Mouse (Mus musculus) splenic B cell, adult 2 months (primary cell): Measurements from ENCODE around the gene Slc9a3r1.

ENCODE experiments used
- DNase-seq: peaks from one replicate; pipeline ENCODE4 v3.0.0-alpha.2; 2011; ENCODE audit warnings: low read depth, low spot score
- H3K27me3 ChIP-seq: 2 replicates; pipeline ENCODE4 v1.6.1; 2012; ENCODE audit warnings: mild to moderate bottlenecking, low read length, moderate library complexity, mixed read lengths; ENCODE audit not compliant: control insufficient read depth, poor library complexity, insufficient read depth, severe bottlenecking
- H3K36me3 ChIP-seq: 2 replicates; pipeline ENCODE4 v1.6.1; 2012; ENCODE audit warnings: mild to moderate bottlenecking, low read length, moderate library complexity, mixed read lengths; ENCODE audit not compliant: control insufficient read depth, poor library complexity, insufficient read depth, severe bottlenecking

Gene Slc9a3r1

DNA sequence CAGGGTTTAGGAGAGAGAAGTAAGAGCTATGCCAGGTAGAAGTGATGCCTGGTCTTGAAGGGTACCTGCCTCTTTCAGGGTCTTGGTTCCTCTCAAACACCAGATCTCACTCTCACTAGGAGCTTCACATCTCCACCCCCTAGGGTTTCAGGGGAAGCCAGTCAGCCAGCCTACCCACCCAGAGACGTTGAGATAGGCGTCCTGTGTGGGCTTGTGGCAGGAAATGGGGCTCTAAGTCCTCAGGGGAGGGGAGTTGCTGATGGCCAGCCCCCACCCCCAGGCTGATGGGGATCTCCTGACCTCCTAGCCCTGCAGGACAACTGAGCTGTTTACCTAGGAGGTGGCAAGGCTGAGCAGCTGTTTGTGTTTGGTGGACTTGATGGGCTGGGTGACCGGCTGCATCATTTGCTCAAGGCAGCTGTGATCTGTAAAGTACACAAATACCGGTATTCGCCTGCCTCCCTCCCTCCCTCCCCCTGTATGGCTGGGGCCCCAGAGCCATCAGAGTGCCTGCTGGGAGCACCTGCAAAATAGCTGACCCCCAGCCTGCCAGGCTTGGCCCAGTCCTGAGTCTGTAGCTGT is 8.0 kb upstream of the Slc9a3r1 start:
- no peaks in the 10 kb centered on the region for H3K27me3 ChIP-seq
- H3K36me3 ChIP-seq: no peaks in the 10 kb centered on the region
- DNase-seq: no peak

- no peaks in the 10 kb centered on the region for H3K36me3 ChIP-seq
- peak; percentile 50 for DNase-seq
- no peaks in the 10 kb centered on the region for H3K27me3 ChIP-seq
These were observed 5.0 kb upstream of the Slc9a3r1 start for GRCm38 (mm10) chr11:115157933-115158719.

GRCm38 (mm10) chr11:115160016-115160797 is 2.9 kb upstream of the Slc9a3r1 start:
- Histone ChIP-seq H3K36me3 (no peaks in the 10 kb centered on the region), H3K27me3 (no peaks in the 10 kb centered on the region)
- peak; percentile 80 for DNase-seq

DNA sequence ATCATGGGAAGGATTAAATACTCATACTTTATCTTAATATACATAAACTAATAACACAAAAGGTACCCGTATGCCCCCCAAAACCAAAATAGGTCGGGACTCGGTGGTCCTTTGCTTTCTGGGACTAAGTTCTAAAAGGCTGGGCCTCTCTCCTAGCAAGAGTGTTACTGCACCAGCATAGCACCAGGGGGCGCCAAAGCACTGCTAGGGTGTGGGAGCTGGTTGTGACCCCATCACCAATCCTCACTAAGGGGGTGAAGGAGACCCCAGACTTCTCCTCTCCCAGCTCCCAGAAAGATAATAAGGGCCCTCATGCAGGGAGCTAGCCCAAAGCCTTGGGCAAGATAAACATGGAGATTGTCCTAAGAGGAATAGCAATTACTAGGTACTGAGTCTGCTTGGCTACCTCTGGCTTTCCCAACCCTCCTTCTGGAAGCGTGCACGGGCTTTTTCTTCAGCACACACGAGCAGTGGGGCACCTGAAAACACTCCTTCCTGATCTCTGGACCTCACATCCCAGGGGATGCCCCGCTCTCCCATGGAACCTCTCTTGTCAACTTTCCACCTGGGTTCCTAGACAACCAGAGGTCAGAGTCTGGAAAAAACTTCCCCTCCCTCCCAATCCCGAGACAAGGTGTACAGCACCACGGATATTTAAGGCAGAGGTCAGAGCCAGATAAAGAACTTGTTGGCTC is 2.1 kb upstream of the Slc9a3r1 start:
- DNase-seq: peak; percentile 84
- H3K36me3 ChIP-seq: no peaks in the 10 kb centered on the region

GRCm38 (mm10) chr11:115161578-115162204 is 1.4 kb upstream of the Slc9a3r1 start:
- Histone ChIP-seq H3K27me3 (no peaks in the 10 kb centered on the region), H3K36me3 (no peaks in the 10 kb centered on the region)
- DNase-seq: peak; percentile 64

More for the DNA sequence above, 2.1 kb upstream of the Slc9a3r1 start:
- no peaks in the 10 kb centered on the region for H3K27me3 ChIP-seq

DNA sequence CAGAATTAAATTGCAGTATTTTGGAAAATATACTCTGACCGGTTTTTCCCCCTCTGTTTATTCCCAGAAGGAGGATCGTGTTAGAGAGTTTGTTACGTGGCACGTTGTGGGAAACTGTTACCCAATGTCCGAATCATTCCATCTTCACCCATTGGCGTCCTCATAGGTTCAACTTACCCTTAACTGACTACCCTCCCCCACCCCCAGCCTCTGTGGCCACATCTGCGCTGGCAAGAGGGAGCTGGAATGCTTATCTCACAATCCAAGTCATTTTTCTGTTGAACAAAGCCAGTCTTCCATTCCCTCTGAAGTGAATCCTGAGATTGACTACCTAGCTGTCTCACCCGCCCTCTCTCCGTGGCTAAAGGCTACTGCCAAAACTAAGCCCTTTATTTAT is 938 bp upstream of the Slc9a3r1 start:
- no peak for DNase-seq
- Histone ChIP-seq H3K36me3 (no peaks in the 10 kb centered on the region; the same call in 1 of the 2 replicates), H3K27me3 (no peaks in the 10 kb centered on the region)

GRCm38 (mm10) chr11:115163568-115164150 is 518 bp downstream of the Slc9a3r1 start:
- Histone ChIP-seq H3K36me3 (no peaks in the 10 kb centered on the region; the same call in 1 of the 2 replicates), H3K27me3 (no peaks in the 10 kb centered on the region)
- peak; percentile 70 for DNase-seq

GRCm38 (mm10) chr11:115164341-115164975 is 1.3 kb downstream of the Slc9a3r1 start:
- Histone ChIP-seq H3K36me3 (no peaks in the 10 kb centered on the region; the same call in 1 of the 2 replicates), H3K27me3 (no peaks in the 10 kb centered on the region)
- DNase-seq: no peak

GRCm38 (mm10) chr11:115164976-115165374 is 1.8 kb downstream of the Slc9a3r1 start:
- Histone ChIP-seq H3K36me3 (no peaks in the 10 kb centered on the region; the same call in 1 of the 2 replicates), H3K27me3 (no peaks in the 10 kb centered on the region)
- no peak for DNase-seq

DNA sequence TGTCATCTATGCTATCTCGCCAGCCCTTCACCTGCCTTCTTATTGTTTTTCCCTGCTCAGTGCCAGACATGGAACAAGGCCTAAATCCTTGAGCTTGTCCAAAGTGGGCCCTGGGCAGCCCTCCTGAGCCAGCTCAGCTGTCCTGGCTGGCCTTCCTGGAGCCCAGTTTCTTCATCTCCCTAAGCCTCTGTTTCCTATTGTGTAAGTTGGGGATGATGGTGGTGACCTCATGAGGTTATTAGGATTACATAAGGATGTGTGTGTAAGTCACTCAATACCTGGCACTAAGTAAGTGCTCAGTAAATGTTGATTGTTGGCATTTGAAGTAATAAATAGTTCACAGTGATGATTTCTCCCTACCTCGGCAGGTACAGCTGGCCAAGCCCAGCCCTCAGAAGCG is 3.6 kb downstream of the Slc9a3r1 start:
- Histone ChIP-seq H3K36me3 (no peaks in the 10 kb centered on the region; the same call in 1 of the 2 replicates), H3K27me3 (no peaks in the 10 kb centered on the region)
- no peak for DNase-seq

DNA sequence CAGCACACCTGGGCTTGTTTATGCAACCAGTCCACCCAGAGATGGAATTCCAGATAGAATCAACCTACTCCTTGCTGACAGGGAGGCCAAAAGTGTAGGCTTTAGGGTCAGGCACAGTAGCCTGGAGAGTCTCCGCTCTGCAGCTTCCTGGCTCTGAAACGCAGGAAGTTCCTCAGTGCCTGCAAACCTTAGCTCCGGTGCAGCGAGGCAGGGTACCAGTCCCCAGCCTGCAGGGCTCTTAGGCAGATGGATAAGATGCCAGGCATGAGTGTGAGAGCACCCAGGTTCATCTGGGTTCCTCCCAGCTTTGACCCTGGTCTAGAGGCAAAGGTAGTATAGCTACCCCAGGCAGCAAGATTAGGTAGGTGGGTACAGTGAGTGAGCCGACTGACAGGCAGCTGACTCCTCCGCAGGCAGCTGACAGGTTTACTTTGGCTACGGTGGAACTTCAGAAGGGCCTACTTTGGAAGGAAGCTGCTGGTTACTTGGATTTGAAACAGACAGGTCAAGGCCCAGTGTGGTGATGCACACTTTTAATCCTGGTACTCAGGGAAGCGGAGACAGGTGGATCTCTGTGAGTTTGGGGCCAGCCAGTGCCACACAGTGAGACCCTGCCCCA is 4.6 kb downstream of the Slc9a3r1 start:
- H3K27me3 ChIP-seq: no peaks in the 10 kb centered on the region
- no peaks in the 10 kb centered on the region; the same call in 1 of the 2 replicates for H3K36me3 ChIP-seq
- DNase-seq: no peak

DNA sequence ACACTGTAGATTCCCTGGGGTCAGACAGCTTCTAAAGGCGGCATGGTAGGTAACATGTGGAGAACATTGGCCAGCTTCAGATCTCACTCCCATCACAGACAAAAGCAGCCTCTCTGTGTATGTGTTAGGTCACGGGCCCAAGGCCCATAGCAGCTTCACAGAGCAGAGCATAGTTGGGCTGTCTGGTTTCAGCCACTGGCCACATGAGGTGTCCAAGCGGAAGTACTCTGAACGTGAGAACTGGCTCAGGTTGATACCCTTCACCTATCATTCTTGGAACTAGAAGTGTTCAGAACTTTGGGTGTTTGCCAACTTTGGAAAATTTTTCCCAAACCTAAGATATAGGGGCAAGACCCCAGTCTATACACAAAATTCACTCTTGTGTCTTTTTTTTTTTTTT is 6.3 kb downstream of the Slc9a3r1 start:
- no peaks in the 10 kb centered on the region for H3K27me3 ChIP-seq
- H3K36me3 ChIP-seq: no peaks in the 10 kb centered on the region; the same call in 1 of the 2 replicates
- DNase-seq: no peak

- Histone ChIP-seq H3K27me3 (no peaks in the 10 kb centered on the region), H3K36me3 (peaks cover 3% of the 10 kb centered on the region)
- no peak for DNase-seq
These were observed 8.0 kb downstream of the Slc9a3r1 start for GRCm38 (mm10) chr11:115171125-115171524.
